Mouse (Mus musculus) retina, postnatal 7 days (tissue): ENCODE results near the gene Mgll.

Experiments
- DNase-seq: peaks from one replicate; pipeline ENCODE4 v3.0.0-alpha.2; 2012; ENCODE audit warnings: low read depth, low spot score

The Mgll gene

DNA sequence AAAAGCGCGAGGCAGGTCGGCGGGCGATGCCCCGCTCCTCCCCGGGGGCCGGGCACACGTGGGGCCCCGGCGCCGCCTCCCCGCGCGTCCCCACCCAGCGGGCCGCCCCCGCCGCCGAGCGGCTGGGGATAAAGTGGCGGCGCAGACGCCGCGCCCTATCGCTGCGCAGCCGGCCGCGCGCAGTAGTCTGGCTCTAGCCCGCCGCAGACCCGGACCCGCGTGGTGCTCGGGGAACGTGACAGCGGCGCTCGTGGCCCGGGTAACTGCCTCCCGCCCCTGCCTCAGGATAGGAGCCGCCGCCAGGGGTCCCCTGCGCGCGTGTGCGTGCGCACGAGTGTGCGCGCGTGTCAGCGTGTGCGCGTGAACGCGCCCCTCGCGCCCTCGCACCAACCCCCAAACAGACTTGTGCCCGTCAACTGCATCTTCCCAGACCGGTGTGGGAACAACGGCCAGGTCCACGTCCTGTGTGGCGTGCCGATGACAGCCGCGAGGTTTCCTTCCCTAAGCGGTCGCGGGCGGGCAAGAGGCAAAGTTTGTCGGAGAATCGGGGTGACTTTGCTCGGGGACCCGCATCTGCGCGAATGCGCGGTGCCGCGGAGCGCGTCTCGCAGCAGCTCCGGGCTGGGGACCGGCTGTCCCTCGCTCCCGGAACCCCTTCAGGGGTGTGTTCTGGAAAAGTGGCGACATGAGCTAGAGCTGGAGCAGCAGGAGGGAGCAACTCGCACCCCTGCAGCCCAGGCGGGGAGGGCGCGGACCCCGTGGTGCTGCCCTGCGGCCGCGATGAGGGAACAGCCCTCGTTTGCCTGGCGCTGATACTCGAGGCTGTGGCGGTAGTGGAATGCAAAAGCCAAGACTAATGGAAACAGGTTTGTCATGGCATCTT, at the start of gene Mgll:
Gene Mgll (plus strand): TSS at position 100 of the 883 bp plus-strand sequence.
- peak; percentile 57 for DNase-seq

DNA sequence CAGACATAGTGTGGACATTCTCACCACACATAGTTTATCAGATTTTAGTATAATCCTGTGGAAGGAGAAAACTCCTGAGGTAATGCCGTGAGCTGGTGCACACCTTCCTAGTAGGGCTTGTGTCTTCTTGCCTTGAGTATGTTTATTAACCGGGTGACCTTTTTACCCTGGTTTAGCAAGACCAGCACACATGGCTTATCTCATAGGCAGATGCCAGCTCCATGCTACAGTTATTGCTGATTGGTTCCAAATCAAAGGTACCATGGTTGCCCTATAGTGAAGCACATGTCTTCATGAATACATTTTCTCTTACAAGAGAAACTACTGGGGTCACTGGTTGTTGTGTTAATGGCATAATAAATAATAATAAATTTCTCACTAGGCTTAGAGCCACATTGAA, 48.4 kb upstream of the Mgll start:
- DNase-seq: no peak

DNA sequence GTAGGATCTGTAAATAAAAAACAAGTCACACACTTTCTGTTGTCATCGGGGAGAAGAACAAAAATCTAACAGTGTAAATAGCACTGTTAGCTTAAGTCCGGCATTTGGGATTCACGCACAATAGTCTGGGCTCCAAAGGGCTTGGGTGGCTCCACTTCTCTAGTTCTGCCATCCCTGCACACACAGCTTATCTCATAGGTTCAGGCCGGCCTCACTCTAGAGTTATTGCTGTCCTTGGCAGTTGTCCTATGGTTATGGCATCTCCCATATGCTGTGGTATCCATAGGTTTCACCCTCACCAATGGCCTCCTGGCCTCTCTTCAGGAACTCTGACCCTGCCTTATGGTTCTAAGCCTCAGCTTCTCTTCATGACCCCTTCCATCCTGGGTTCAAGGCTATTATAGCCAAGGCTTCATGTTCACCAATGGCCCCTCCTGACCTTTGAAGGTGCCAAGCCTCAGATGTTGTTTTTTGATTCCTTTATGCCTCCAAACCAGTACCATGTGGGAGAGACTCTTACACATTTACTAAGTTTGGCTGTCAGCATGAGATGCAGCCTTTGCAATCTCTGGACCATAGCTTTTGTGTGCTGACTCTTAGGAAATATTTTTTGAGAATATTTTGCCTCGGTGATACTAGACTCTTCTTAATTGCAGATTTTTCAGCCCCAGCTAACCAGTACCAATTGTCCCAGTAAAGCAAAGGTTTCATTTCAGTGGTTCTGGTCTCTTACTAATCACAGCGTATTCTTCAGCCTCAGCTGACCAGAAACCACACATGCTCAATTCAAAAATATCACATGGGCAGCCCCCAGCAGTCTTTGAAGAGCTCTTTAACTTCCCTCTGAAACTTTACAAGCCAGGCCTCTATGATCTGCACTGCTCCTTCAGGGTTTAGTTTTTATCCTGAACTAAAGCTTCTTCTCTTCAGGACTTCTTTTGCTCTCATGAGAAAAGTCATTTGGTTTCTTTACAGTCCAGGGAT, 47.2 kb upstream of the Mgll start:
- DNase-seq: no peak

DNA sequence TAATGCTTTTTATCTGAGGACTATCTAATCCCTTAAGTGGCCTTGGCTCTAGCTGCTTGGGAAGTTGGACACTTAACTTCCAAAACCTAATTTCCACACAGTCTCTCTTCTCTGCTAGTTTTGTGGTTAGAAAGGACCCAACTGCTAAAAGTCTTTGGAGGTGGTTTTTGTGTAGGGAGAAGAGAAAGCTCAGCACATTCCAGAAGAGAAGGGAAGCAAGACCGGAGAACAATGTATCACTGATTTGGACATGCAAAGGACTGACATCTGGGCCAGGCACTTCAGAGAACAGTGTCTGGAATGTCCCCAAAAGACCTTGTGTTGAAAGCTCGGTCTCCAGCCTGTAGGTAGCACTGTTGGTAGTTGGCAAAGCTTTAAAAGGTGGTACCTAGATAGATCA, 46.5 kb upstream of the Mgll start:
- no peak for DNase-seq

DNA sequence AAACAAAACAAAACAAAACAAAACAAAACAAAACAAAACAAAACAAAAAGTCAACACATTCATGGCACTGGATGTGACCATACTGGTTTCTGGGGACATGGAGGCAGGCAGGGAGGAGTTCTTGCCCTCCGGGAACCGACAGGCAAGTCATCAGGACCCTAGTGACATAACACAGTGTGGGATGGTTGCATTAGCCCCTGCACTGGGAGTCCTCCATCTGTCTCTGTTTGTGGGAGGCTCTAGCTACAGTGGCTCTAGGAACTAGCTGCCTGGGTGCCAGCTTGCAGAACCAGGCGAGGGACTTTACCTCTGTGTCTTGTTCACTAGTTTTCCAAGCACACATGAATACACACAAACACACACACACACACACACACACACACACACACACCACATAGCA, 43.2 kb upstream of the Mgll start:
- DNase-seq: no peak

DNA sequence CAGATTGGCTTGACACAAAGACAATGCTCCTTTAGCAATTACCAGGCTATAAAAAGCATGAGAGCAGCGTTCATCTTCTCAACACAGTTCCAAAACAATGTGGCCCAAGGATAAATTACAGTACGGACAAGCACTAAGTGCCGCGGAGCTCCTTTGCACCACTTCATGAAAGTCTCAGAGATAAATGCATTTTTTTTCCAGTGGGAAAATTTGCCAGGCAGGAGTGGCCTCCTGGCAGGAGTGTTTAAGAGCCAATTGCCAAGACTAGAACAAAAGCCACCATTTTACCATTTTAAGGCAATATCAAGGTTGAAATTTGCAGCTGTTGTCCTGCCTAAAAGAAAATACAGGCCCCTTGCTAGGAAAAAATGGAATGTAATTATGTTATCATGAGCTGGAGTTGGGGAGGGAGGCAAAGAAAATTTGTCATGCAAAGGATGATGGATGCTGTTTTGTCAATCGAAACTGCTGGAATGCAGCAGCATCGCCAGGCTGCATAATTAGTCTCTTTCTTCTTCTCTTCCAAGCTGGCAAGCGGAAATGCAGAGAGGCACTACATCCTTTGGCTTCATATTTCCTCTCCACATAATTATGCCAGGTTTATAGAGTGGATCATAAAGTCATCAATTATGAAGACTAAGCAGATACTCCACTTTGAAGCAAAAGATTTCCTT, 40.7 kb upstream of the Mgll start:
- DNase-seq: no peak

DNA sequence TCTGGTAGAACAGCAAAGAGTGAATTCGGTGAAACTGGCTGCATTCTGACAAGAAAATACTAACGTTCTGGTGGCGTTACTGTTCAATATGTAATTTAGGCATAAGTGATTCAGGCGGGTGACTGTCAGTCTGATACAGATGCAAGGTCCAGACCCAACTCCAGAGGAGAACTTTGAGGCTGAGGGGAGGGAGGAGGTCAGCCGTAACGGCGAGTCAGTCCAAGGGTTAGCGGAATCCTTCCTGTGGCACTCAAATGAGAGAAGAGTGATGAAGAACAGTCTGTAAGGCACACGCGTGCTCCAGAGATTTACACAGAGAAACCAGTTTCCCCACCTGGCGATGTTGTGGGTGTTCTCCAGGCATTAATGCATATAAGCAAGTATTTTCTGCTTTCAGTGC, 36.0 kb upstream of the Mgll start:
- DNase-seq: no peak

DNA sequence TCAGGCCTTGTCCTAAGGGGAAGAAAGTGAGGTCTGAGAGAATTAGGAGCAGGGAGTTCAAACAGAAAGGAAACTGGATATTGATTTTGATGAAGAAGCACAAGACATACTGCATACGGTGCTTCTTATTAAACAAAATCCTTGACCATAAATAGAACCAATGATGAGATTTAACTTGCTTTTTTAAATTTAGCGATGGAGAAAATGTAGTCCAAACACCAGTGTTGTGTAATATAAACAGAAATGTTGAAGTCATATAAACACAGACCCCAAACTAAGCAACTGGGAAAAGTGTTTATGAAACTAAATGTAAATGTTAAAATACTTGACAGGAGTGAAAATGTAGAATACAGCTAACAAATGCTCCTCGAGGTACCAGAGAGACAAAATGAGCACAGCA, 35.5 kb upstream of the Mgll start:
- DNase-seq: no peak

DNA sequence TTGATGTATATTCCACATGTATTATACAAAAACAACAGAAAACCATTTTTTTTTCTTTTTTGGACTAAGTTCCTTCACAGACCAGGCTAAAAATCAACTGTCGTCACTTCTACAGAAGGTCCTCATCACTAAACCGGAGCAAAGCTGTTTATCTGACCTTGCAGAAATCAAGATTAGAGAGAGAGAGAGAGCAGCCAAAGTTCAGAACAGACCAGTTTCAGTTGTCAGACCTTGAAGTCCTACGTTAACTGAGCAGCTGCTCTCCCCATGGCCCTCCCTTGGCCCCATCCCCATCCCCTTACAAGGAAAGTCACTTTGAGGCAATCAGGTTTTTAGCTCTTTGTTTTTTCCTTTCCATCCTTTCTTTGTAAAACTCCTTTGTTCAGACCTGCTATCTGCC, 34.0 kb upstream of the Mgll start:
- DNase-seq: no peak

DNA sequence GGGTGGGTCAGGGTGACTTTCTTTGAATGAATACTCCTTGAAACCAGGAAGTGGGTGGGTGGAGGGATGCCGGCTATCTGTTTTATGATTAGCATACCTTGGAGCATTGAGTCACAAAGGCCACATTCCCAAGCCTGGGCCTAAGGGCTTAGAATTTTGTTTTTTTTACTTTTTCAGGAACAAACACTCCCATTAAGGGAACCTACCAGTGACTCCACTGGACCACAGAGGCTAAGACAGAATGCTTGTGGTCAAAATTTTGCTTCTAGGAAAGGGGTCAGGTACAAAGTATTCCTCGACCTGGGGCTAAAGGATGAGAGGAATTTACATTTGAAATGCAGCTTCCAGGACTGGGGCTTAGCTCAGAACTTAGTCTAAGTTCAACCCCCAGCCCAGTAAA, 32.9 kb upstream of the Mgll start:
- DNase-seq: no peak

DNA sequence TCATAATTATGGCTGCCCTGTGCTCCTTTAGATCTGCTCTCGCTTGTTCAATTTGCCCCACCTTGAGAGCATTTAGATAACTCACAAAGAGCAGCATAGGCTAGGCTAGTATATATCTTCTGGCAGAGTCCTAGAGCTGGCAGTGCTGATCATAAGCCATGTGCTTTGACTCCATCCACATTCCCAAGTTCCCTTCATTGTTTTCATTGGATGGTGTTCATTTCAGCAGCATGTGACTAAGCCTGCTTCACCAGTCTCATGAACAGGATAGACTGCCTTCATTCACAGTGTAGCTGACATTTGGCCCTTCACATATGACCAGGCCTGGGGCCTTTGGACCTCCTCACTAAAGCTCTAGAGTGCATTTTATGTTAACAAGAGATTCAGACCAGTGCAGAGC, 21.3 kb upstream of the Mgll start:
- DNase-seq: no peak

DNA sequence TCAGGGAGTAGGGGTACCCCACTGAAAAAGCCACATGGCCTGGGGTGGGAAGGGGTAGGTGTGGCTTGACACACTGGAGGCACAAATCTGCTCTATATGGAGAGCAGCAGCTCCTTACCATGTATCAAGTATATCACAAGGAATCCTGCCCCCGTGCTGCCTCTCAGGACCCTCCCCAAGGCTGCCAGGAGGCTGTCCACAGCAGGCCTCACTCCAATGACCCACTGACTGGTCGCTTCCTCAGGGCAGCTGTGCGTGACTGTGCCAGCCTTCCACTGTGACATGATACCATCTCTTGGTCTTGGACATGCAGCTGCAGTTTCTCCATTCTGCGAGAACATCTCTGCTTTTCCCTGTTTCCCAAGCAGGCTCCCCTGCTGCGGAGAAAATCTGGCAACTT, 20.5 kb upstream of the Mgll start:
- no peak for DNase-seq

DNA sequence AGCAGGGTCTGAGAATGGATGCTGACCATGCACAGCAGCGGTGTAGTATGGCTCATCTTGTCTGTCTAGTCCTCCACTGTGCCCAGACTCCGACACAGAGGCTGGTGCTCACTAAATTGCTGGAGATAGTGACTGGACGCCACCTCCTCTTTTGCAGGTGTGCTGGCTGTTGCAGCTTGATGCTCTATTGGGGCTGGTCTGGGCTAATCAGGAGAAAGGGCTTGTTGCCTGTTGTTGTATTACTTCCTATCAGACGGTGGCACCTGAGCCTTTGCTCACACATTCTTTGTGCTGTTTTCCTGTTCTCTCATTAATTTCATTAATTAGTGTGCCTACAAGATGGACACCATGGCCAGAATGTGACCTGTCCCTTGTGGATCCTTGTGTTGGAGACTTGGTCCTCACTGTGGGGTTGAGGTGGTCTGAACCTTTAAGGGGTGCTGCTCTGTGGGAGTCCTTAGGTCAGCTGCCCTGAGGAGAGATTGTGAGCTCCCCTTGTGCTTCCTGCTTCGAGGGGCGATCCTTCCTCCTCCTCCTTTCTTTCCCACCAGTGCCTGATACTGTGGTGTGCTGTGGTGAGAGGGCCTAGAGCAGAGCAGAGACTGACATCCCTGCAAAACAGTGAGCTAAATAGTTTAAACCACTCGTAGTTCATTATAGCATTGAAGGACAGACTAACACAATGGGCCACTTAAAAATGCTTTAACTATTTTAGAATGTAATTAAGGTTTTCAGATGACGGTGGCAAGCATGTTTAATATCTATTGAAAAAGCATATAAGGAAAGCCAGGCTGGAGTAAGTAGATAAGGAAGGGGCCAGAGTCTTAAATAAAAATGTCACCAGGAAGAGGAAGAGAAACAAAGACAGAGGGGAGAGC, 15.6 kb upstream of the Mgll start:
- no peak for DNase-seq

DNA sequence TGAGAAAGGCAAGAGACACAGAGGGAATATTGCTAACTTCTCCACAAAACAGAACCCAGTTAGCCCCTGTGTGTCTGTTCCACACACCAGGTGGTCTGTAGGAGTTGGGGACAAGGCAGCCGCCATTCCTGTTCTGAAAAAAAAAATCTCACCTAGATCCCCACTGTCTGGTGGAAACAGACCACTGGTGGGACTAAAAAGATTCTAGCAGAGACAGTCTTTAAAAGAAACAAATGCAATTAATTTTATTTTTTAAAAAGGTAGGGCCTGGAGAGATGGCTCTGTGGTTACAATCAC, 15.0 kb upstream of the Mgll start:
- DNase-seq: no peak

DNA sequence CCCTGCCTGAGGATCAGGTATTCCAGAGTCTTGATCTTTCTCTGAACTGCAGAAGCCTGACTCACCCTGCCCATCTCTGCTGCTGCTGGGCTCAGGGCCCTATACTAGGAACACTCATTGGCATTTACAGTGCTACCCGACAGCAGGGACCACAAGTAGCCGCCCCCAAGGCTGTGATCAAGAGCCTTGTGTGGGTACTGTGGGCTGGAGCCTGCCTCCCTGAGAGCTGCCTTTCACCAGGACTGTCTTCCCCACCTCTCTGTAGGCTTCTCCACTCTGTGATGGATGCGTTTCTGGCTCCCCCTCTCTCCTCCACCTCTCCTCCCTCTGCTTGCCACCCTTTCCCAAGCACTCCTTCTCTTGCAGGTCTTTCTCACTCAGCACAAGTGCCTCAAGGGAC, 12.9 kb upstream of the Mgll start:
- no peak for DNase-seq

DNA sequence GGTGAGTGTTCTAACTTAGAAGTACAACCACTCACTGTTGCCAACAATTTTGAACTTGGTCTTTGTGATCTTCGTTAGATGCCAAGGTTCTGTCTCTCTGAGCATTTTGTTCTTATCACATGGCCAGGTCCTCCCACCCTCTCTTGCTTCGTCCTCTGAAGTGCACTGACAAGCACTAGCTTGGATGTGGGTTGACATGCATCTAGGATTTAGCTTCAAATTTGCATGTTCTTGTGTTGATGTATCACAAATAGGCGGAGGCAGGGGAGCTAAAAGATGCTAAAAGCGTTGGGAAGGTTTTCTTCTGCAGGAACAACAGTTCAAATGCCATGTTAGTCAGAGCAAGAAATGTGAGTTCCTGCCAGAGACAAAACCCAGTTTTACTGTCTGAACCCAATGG, 12.1 kb upstream of the Mgll start:
- no peak for DNase-seq

DNA sequence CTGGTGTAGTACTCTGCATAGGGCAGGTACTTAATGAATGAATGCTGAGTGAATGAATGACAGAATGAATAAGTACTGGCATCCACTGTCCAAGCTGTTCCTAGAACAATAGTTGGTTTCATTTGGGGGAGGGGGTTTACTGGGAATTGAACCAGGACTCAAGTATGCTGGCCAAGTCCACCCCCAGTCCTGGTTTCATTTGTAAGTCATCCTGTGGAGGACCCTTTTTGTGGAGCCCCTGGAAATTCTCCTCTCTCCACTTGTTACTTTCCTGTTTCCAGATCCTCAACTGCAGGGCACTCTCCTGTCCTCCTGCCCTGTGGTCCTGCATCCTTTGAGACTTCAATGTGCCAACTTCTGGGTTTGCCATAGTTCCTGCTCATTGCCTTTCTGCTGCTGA, 10.9 kb upstream of the Mgll start:
- no peak for DNase-seq

DNA sequence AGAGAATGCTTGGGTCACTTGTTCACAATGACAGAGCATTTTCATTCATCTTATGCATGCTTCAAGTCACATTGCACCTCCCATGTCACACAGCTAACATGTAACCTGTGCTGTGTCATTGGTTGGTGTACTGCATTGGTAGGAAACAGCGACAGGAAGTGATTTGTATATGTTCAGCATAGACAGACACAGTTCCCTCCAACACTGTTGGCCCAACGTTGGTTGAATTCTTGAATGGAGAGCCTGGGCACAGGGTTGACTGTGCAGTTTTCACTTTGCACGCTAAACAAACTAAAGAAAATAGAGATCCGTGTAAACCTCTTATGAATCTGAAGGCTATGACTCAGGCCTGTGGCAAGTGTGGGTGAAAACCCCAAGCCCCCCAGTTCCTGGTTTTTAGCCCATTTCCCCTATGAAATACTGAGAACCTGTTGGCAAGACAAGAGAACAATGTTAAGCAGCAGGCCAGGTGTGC, 10.0 kb upstream of the Mgll start:
- DNase-seq: no peak

DNA sequence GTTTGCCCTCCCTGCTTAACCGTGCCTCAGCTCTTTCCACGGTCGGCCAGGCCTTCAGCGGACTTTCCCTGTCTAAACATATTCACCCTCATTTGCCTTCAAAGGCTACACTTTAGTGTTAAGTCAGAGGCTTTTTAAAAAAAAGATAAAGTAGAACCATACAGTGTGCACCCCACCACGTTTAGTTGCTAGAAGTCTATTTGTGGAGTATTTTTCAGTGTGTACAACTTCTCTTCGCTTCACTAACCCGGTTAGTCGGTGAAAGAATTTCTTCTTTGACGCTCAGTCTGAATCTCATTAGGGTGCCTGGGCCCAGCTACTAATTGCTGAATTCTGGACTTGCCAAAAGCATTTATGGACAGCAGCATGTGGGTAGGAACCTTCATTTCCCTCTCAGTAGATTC, 8.8 kb upstream of the Mgll start:
- DNase-seq: no peak

DNA sequence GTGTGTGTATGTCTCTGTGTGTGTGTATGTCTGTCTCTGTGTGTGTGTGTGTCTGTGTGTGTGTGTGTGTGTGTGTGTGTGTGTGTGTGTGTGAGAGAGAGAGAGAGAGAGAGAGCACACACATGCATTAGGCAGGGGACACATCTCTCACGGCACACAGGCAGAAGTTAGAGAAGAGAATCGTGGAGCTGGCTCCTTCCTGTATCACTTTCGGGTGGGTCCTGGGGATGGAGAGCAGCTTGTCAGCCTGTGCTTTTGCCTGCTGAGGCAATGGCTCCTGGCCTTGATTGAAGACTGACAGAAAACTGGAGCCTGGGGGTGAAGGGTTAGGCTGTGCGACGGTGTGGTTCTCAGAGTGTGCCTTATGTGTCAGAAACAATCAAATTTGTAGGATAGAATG, 8.2 kb upstream of the Mgll start:
- DNase-seq: no peak
